Mouse (Mus musculus) kidney, embryonic 14.5 days (tissue): ENCODE data around the gene Ptk6. TPM values are rescaled to one million over a fixed set of nuclear protein-coding genes. Genes with fewer than 3 reads are reported as not detected.

Experiments used
- ATAC-seq: fragments of 200-750 bp; cut with Nextera tagmentation; 2 replicates; pipeline ENCODE4 v1.8.0; 2017; ENCODE audit warnings: moderate number of reproducible peaks, mild to moderate bottlenecking, moderate TSS enrichment, moderate library complexity; ENCODE audit not compliant: low FRiP score, low TSS enrichment
- H3K27ac ChIP-seq: fragments of 300-500 bp; sonication (generic); 2 replicates; pipeline ENCODE4 v1.5.1; 2014; ENCODE audit warnings: low read depth, mild to moderate bottlenecking, low read length, moderate library complexity, mixed read lengths
- H3K27me3 ChIP-seq: fragments of 300-500 bp; sonication (generic); 2 replicates; pipeline ENCODE4 v1.6.1; 2014; ENCODE audit warnings: mild to moderate bottlenecking, low read length; ENCODE audit not compliant: control insufficient read depth, insufficient read depth
- H3K36me3 ChIP-seq: fragments of 300-500 bp; sonication (generic); 2 replicates; pipeline ENCODE4 v1.6.1; 2014; ENCODE audit warnings: low read length, mixed read lengths; ENCODE audit not compliant: control insufficient read depth, insufficient read depth
- H3K4me1 ChIP-seq: fragments of 300-500 bp; sonication (generic); 2 replicates; pipeline ENCODE4 v1.6.1; 2014; ENCODE audit warnings: low read length, mixed read lengths; ENCODE audit not compliant: control insufficient read depth, insufficient read depth
- H3K4me2 ChIP-seq: fragments of 300-500 bp; sonication (generic); replicated peaks from 2 replicates; pipeline ENCODE4 v1.6.1; 2014; ENCODE audit warnings: low read depth, mild to moderate bottlenecking, low read length
- H3K4me3 ChIP-seq: fragments of 300-500 bp; sonication (generic); 2 replicates; pipeline ENCODE4 v1.5.1; 2014; ENCODE audit warnings: mild to moderate bottlenecking, low read length
- H3K9ac ChIP-seq: fragments of 300-500 bp; sonication (generic); 2 replicates; pipeline ENCODE4 v1.6.1; 2014; ENCODE audit warnings: low read depth, mild to moderate bottlenecking, low read length, moderate library complexity
- H3K9me3 ChIP-seq: fragments of 300-500 bp; sonication (generic); 2 replicates; pipeline ENCODE4 v1.6.1; 2016; ENCODE audit warnings: low read length; ENCODE audit not compliant: control insufficient read depth
- WGBS: fragments of 180-500 bp; shearing (Covaris S2); extraction: QIAGEN DNeasy Blood & Tissue Kit; methylation state at CpG from one replicate; pipeline ENCODE4 v1.1.7; 2014; 5-methylcytosine and 5-hydroxymethylcytosine counted together
- polyA plus RNA-seq: library from polyadenylated mRNA; unstranded; fragments of >200 nt; fragmentation: Nextera tagmentation; extraction: Ambion mirVana; gene quantifications from 2 replicates; pipeline ENCODE4 v1.2.1, GENCODE M21; 2014

Ptk6 gene
- polyA plus RNA-seq: not detected in 2 replicates

DNA sequence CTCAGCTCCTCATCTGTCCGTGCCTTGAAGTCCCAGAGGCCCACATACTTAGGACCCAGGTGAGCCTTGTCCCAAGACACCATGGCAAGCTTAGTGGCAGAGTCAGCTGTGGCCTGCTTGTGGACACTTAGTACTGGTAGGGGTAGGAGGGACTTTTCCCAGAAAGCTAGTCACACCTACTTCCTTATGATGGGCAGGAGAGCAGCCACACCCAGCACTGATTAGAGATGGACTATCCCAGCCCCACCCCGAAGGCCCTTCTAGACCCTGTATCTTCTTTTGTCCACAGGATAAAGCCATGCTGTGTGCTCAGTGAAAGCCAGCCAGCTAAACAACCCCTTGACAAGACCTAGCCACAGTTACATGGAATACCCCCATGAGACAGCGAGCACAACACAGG lies at the start of gene Ptk6:
Ptk6 (minus strand) TSS at position 368 of the 400 bp plus-strand sequence.
- no peak within 1 kb of the TSS for H3K9ac ChIP-seq
- 96% methylated on average over 3 of the region's 3 CpGs for WGBS

DNA sequence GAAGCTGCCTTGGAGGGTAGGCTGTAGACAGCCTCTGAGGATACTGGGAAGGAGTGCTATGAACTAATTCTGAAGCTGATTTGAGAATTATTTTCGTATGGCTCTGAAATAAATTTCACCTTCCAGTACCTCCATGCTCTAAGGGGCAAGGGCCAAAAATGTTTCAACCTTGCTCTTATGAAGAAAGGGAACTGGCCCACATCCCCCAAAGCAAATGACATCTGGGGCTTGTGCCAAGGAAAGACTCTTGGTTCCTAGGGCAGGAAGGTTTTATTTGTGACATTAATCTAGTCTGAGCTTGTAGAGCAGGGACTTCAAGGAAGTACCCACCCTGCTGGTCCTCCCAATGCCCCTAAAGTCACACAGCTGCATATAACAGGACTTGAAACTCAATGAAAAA lies 49.3 kb upstream of the Ptk6 start:
- no peak for ATAC-seq
- 83% methylated on average over 1 of the region's 1 CpGs for WGBS
- Histone ChIP-seq H3K4me3 (no peak overlapping the region), H3K27me3 (no peaks in the 10 kb centered on the region), H3K36me3 (peaks cover 48% of the 10 kb centered on the region), H3K4me1 (no peaks in the 10 kb centered on the region), H3K9me3 (no peaks in the 10 kb centered on the region), H3K9ac (no peak overlapping the region), H3K4me2 (no peak overlapping the region), H3K27ac (no peak overlapping the region)

More for the DNA sequence above, at the start of gene Ptk6:
- H3K27me3 ChIP-seq: no peaks in the 10 kb centered on the region
- H3K9me3 ChIP-seq: no peaks in the 10 kb centered on the region
- no peaks in the 10 kb centered on the region for H3K36me3 ChIP-seq
- H3K27ac ChIP-seq: no peak within 1 kb of the TSS
- no peaks in the 10 kb centered on the region for H3K4me1 ChIP-seq
- no peak for ATAC-seq
- no peak within 1 kb of the TSS for H3K4me3 ChIP-seq
- no peak within 1 kb of the TSS for H3K4me2 ChIP-seq

DNA sequence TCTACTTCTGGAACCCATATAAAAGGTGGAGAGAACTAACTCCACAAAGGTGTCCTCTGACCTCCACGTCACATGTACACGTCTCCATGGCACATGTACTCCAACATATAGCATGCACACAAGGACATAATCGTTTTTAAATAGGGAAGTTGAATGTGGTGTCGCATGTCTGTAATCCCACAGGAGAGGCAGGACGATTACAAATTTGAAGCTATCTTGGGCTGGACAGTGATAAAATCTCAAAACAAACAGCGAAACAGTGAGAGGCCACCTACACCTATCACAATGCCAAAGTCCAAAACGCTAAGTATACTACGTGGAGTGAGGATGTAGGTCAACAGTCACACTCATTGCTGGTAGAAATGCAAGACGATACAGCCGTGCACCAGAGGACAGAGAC lies 46.6 kb upstream of the Ptk6 start:
- peaks cover 27% of the 10 kb centered on the region for H3K36me3 ChIP-seq
- no peak for ATAC-seq
- no peak overlapping the region for H3K9ac ChIP-seq
- H3K27ac ChIP-seq: no peak overlapping the region
- H3K9me3 ChIP-seq: no peaks in the 10 kb centered on the region
- H3K4me2 ChIP-seq: no peak overlapping the region
- 85% methylated on average over 10 of the region's 10 CpGs for WGBS
- H3K27me3 ChIP-seq: no peaks in the 10 kb centered on the region
- no peaks in the 10 kb centered on the region for H3K4me1 ChIP-seq
- H3K4me3 ChIP-seq: no peak overlapping the region

DNA sequence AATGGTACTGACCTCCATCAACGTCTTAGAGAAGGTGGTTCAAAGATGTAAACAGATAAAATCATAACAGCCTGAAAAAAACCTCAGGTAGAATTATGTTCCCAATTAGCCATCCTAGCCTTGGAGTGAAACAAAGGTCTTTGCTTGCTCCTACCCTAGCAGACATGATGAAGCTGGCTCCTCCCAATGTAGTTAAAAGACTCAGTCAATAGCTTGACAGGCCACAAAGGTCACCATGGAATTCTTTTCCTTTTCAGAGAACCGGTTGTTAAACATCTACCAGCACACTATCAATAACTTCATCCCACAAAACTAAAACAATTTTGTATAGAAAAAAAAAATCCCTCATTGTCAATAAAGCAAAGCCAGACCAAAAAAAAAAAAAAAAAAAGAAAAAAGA lies 42.4 kb upstream of the Ptk6 start:
- WGBS: 40% methylated on average over 2 of the region's 2 CpGs
- no peaks in the 10 kb centered on the region for H3K36me3 ChIP-seq
- H3K27ac ChIP-seq: no peak overlapping the region
- H3K4me3 ChIP-seq: no peak overlapping the region
- H3K9me3 ChIP-seq: no peaks in the 10 kb centered on the region
- H3K4me2 ChIP-seq: no peak overlapping the region
- no peaks in the 10 kb centered on the region for H3K4me1 ChIP-seq
- H3K27me3 ChIP-seq: no peaks in the 10 kb centered on the region
- ATAC-seq: no peak
- H3K9ac ChIP-seq: no peak overlapping the region

DNA sequence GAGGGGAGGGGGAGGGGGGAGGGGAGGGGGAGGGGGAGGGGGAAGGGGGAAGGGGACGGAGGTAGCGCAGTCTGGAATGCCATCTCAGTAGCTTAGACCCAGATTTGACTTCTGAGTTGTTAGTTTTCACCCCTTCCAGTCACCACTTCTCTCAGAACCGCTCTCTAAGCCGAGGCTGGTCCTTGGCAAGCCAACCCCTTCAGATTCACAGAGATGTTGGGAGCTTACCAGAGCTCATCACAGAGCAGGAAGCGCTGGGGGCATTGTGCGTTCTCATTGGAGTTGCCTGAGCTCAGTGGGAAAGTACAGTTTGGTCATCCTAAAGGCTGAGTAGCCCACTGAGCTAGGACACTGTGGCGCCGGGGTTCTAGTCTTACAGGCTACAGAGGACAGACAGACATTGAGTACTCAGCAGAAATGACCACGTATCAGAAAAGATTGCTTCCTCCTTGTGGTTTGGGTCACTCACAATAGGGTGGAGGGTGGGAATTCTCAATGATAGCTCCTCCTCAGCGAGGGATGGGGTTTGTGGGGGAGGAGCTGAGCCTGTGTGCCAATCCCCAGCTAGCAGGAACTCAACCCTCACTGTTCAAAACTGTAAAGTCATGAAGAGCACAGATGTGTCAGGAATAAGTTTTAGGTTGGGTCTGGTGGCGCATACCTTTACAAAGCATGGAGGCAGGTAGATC lies 41.3 kb upstream of the Ptk6 start:
- H3K9me3 ChIP-seq: no peaks in the 10 kb centered on the region
- H3K27me3 ChIP-seq: no peaks in the 10 kb centered on the region
- 0 out of 2 replicates have a peak, but pooled peaks have one; percentile 55 for ATAC-seq
- H3K4me1 ChIP-seq: no peaks in the 10 kb centered on the region
- H3K4me2 ChIP-seq: no peak overlapping the region
- WGBS: 43% methylated on average over 11 of the region's 11 CpGs
- no peak overlapping the region for H3K27ac ChIP-seq
- no peak overlapping the region for H3K4me3 ChIP-seq
- H3K36me3 ChIP-seq: no peaks in the 10 kb centered on the region
- H3K9ac ChIP-seq: no peak overlapping the region

DNA sequence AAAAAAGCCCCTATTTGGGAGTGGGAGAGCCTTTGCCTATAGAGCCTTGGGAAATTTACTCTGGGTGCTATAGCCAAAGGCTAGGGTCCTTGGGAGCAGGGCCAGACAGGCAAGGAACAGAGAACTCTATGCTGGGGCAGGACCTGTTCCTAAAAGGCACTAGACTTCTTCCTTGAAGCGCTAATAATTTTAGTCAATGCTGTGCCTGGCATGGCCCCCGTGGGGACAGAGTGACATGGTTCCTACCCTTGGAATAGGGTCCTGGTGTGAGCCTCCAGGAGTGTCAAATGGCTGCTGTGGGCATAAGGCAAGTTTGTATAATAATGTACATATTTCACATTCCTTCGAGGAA lies 39.7 kb upstream of the Ptk6 start:
- 72% methylated on average over 3 of the region's 3 CpGs for WGBS
- H3K9me3 ChIP-seq: no peaks in the 10 kb centered on the region
- H3K27ac ChIP-seq: no peak overlapping the region
- ATAC-seq: no peak
- no peaks in the 10 kb centered on the region; the same call in 1 of the 2 replicates for H3K36me3 ChIP-seq
- peak overlapping the region; percentile 49 for H3K4me2 ChIP-seq
- no peaks in the 10 kb centered on the region for H3K27me3 ChIP-seq
- no peaks in the 10 kb centered on the region for H3K4me1 ChIP-seq
- H3K4me3 ChIP-seq: peak overlapping the region; percentile 40; the same call in 1 of the 2 replicates
- no peak overlapping the region; the same call in 1 of the 2 replicates for H3K9ac ChIP-seq

DNA sequence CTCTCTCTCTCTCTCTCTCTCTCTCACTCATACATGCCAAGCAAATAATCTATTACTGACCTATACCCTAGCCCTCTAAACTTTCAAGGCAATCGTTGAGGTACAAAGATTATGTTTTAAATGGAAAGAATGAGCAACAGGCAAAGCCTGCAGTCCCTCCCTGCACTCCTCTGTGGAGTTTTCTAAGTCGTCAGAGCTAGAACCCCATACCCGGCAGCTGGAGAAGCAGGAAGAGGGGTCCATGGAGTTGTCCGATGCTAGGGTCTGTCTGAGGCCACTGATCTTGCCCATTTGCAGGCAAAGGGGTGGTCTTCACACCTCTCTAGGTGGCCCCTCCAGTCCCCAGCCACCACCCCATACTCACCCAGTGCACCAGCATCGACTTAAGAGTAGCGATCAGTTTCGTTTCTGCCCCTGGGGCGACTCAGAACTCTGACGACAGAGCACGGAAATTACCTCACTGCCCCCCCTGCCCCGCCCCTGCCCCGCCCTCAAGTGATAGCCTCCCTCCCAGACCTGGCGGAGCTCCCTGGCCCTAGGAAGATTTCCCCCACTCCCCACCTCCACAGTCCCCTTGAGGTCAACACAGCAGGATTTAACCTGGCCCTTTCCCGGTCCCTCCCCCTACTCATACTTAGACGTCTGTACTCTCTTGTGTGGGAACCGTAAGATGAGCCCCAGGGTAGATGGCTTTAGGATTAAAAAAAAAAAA lies 39.2 kb upstream of the Ptk6 start, which contains the start of gene Helz2:
Helz2 (minus strand) TSS at position 426 of the 712 bp plus-strand sequence.
- Histone ChIP-seq H3K4me1 (no peaks in the 10 kb centered on the region), H3K27ac (no peak within 1 kb of the TSS), H3K27me3 (no peaks in the 10 kb centered on the region), H3K36me3 (no peaks in the 10 kb centered on the region; the same call in 1 of the 2 replicates), H3K4me2 (peak within 1 kb of the TSS; percentile 49), H3K4me3 (peak within 1 kb of the TSS; percentile 40), H3K9me3 (no peaks in the 10 kb centered on the region), H3K9ac (peak within 1 kb of the TSS; percentile 24)
- WGBS: 5% methylated on average over 16 of the region's 16 CpGs
- ATAC-seq: peak; percentile 64

DNA sequence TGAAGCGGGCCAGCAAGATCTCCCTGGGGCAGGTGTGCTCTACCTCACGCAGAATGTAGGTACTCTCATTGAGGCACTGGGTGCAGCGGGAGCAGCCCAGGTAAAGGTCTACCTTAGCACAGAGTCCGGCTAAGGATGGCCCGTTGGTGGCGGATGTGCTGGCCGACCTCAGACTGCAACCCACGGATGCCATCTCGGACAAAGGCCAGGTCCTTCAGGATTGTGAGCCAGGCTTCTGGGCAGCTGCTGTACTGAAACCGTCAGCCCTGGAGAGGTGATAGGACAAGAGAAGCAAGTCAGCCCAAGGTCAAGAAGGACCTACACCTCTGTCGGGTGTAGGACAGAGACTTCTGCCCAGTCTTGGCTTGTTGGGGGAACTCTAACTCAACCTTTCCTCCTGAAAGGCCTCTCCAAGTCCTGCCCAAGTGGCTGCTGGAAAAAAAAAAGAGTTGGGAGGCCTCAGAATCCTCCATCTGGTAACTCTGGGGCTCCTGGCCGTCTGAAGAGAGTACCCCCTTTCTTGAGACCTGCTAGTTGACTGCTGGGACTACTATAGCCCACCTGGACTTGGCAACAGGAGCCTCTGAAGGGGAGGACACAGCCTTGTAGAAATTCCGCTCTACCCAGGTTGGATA lies 38.3 kb upstream of the Ptk6 start:
- Histone ChIP-seq H3K4me1 (no peaks in the 10 kb centered on the region), H3K36me3 (no peaks in the 10 kb centered on the region; the same call in 1 of the 2 replicates), H3K27ac (no peak overlapping the region), H3K9me3 (no peaks in the 10 kb centered on the region), H3K9ac (no peak overlapping the region), H3K27me3 (no peaks in the 10 kb centered on the region), H3K4me3 (peak overlapping the region; percentile 40), H3K4me2 (peak overlapping the region; percentile 49)
- no peak for ATAC-seq
- WGBS: 88% methylated on average over 13 of the region's 13 CpGs

DNA sequence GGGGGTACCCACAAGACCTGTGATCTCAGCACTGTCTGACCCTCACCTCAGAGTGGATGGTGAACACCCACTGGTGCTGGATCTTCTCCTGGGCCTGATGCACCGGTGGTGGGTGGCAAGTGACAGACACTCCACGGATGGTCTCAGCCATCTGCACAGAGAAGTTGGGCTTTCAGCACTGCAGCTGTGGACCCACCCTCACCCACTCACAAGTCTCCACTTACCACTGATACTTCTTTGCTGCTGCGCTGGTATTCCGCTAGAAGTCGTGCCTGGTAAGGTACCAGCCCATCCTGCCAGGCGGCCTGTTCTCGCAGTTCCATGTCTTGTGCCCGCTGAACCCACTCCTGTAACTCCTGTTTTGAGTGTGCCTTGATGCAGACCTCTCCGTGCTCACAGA lies 36.7 kb upstream of the Ptk6 start:
- Histone ChIP-seq H3K4me2 (no peak overlapping the region), H3K9me3 (no peaks in the 10 kb centered on the region), H3K9ac (no peak overlapping the region), H3K4me3 (no peak overlapping the region), H3K36me3 (no peaks in the 10 kb centered on the region; the same call in 1 of the 2 replicates), H3K4me1 (no peaks in the 10 kb centered on the region), H3K27ac (no peak overlapping the region), H3K27me3 (no peaks in the 10 kb centered on the region)
- ATAC-seq: no peak
- 95% methylated on average over 9 of the region's 9 CpGs for WGBS
